Mouse (Mus musculus) hindbrain, embryonic 13.5 days (tissue): ENCODE results near the gene Usb1. TPM values are rescaled to one million over a fixed set of nuclear protein-coding genes. Genes with fewer than 3 reads are reported as not detected.

ENCODE experiments used
- ATAC-seq: fragments of 200-750 bp; cut with Nextera tagmentation; 2 replicates; pipeline ENCODE4 v1.8.0; 2017; ENCODE audit warnings: moderate TSS enrichment; ENCODE audit not compliant: low FRiP score
- H3K27ac ChIP-seq: fragments of 300-500 bp; sonication (generic); 2 replicates; pipeline ENCODE4 v1.5.1; 2015; ENCODE audit warnings: inconsistent platforms, mild to moderate bottlenecking, moderate library complexity
- H3K27me3 ChIP-seq: fragments of 300-500 bp; sonication (generic); 2 replicates; pipeline ENCODE4 v1.6.1; 2015; ENCODE audit warnings: mild to moderate bottlenecking, inconsistent platforms
- H3K36me3 ChIP-seq: fragments of 300-500 bp; sonication (generic); 2 replicates; pipeline ENCODE4 v1.6.1; 2015; ENCODE audit warnings: mild to moderate bottlenecking, inconsistent platforms
- H3K4me1 ChIP-seq: fragments of 300-500 bp; sonication (generic); replicated peaks from 2 replicates; pipeline ENCODE4 v1.6.1; 2015; ENCODE audit warnings: inconsistent platforms
- H3K4me2 ChIP-seq: fragments of 300-500 bp; sonication (generic); 2 replicates; pipeline ENCODE4 v1.6.1; 2015; ENCODE audit warnings: inconsistent platforms, mild to moderate bottlenecking, moderate library complexity
- H3K4me3 ChIP-seq: fragments of 300-500 bp; sonication (generic); 2 replicates; pipeline ENCODE4 v1.5.1; 2015; ENCODE audit warnings: mild to moderate bottlenecking, inconsistent platforms
- H3K9ac ChIP-seq: fragments of 300-500 bp; sonication (generic); 2 replicates; pipeline ENCODE4 v1.6.1; 2015; ENCODE audit warnings: mild to moderate bottlenecking, inconsistent platforms
- H3K9me3 ChIP-seq: fragments of 300-500 bp; sonication (generic); 2 replicates; pipeline ENCODE4 v1.6.1; 2016; ENCODE audit warnings: inconsistent platforms
- WGBS: fragments of 180-500 bp; shearing (Covaris S2); methylation state at CpG from one replicate; pipeline ENCODE4 v1.1.7; 2015; 5-methylcytosine and 5-hydroxymethylcytosine counted together
- polyA plus RNA-seq: library from polyadenylated mRNA; unstranded; fragments of >200 nt; fragmentation: Nextera tagmentation; extraction: Ambion mirVana; gene quantifications from 2 replicates; pipeline ENCODE4 v1.2.1, GENCODE M21; 2015

The Usb1 gene
- polyA plus RNA-seq, 1 experiment from 2014 or later: 35.1 TPM

GRCm38 (mm10) chr8:95344668-95345067 lies 12.6 kb downstream of the Usb1 start:
- Histone ChIP-seq H3K4me1 (peaks cover 24% of the 10 kb centered on the region), H3K9ac (no peak overlapping the region), H3K4me2 (no peak overlapping the region), H3K4me3 (no peak overlapping the region), H3K36me3 (peaks cover 50% of the 10 kb centered on the region), H3K27ac (no peak overlapping the region), H3K27me3 (no peaks in the 10 kb centered on the region), H3K9me3 (no peaks in the 10 kb centered on the region)
- no peak for ATAC-seq
- WGBS: 72% methylated on average over 6 of the region's 6 CpGs

GRCm38 (mm10) chr8:95346643-95347545 lies 14.8 kb downstream of the Usb1 start:
- peaks cover 28% of the 10 kb centered on the region for H3K36me3 ChIP-seq
- no peaks in the 10 kb centered on the region for H3K9me3 ChIP-seq
- WGBS: 27% methylated on average over 8 of the region's 8 CpGs
- no peak overlapping the region for H3K9ac ChIP-seq
- H3K27me3 ChIP-seq: no peaks in the 10 kb centered on the region
- peaks cover 37% of the 10 kb centered on the region for H3K4me1 ChIP-seq
- 0 out of 2 replicates have a peak, but pooled peaks have one; percentile 29 for ATAC-seq
- H3K27ac ChIP-seq: no peak overlapping the region
- H3K4me2 ChIP-seq: no peak overlapping the region
- no peak overlapping the region for H3K4me3 ChIP-seq

GRCm38 (mm10) chr8:95348356-95348755 lies 16.3 kb downstream of the Usb1 start:
- WGBS: 78% methylated on average over 2 of the region's 2 CpGs
- H3K36me3 ChIP-seq: peaks cover 19% of the 10 kb centered on the region
- no peaks in the 10 kb centered on the region for H3K27me3 ChIP-seq
- H3K4me3 ChIP-seq: no peak overlapping the region
- H3K4me1 ChIP-seq: peaks cover 39% of the 10 kb centered on the region
- peak overlapping the region; percentile 67 for H3K27ac ChIP-seq
- no peak overlapping the region for H3K4me2 ChIP-seq
- H3K9ac ChIP-seq: no peak overlapping the region
- H3K9me3 ChIP-seq: no peaks in the 10 kb centered on the region
- ATAC-seq: no peak

- Histone ChIP-seq H3K36me3 (peaks cover 12% of the 10 kb centered on the region), H3K4me1 (peaks cover 46% of the 10 kb centered on the region), H3K4me3 (no peak overlapping the region), H3K27me3 (no peaks in the 10 kb centered on the region), H3K4me2 (no peak overlapping the region), H3K27ac (peak overlapping the region; percentile 67), H3K9me3 (no peaks in the 10 kb centered on the region), H3K9ac (no peak overlapping the region)
- ATAC-seq: 0 out of 2 replicates have a peak, but pooled peaks have one; percentile 9
- 54% methylated on average over 18 of the region's 19 CpGs for WGBS
Measured at GRCm38 (mm10) chr8:95348811-95349630, 16.9 kb downstream of the Usb1 start.

GRCm38 (mm10) chr8:95351461-95351860 lies 19.4 kb downstream of the Usb1 start:
- 3% methylated on average over 15 of the region's 15 CpGs for WGBS
- Histone ChIP-seq H3K27ac (no peak overlapping the region), H3K36me3 (no peaks in the 10 kb centered on the region; the same call in 1 of the 2 replicates), H3K9ac (0 out of 2 replicates have a peak overlapping the region, but pooled peaks have one; percentile 93), H3K27me3 (no peaks in the 10 kb centered on the region), H3K4me2 (peak overlapping the region; percentile 89), H3K4me1 (peaks cover 70% of the 10 kb centered on the region), H3K4me3 (peak overlapping the region; percentile 88), H3K9me3 (no peaks in the 10 kb centered on the region)
- no peak for ATAC-seq

GRCm38 (mm10) chr8:95352151-95352870 lies 20.2 kb downstream of the Usb1 start, which contains the start of gene Mmp15:
TSS of gene Mmp15 (plus strand) at chr8:95352268.
- peak within 1 kb of the TSS; percentile 93 for H3K9ac ChIP-seq
- H3K4me2 ChIP-seq: peak within 1 kb of the TSS; percentile 89
- H3K9me3 ChIP-seq: no peaks in the 10 kb centered on the region
- WGBS: under 1% methylated on average over 72 of the region's 80 CpGs
- peak within 1 kb of the TSS; percentile 93 for H3K27ac ChIP-seq
- no peaks in the 10 kb centered on the region; the same call in 1 of the 2 replicates for H3K36me3 ChIP-seq
- peak within 1 kb of the TSS; percentile 88 for H3K4me3 ChIP-seq
- no peaks in the 10 kb centered on the region for H3K27me3 ChIP-seq
- peaks cover 71% of the 10 kb centered on the region for H3K4me1 ChIP-seq
- ATAC-seq: peak; percentile 71

DNA sequence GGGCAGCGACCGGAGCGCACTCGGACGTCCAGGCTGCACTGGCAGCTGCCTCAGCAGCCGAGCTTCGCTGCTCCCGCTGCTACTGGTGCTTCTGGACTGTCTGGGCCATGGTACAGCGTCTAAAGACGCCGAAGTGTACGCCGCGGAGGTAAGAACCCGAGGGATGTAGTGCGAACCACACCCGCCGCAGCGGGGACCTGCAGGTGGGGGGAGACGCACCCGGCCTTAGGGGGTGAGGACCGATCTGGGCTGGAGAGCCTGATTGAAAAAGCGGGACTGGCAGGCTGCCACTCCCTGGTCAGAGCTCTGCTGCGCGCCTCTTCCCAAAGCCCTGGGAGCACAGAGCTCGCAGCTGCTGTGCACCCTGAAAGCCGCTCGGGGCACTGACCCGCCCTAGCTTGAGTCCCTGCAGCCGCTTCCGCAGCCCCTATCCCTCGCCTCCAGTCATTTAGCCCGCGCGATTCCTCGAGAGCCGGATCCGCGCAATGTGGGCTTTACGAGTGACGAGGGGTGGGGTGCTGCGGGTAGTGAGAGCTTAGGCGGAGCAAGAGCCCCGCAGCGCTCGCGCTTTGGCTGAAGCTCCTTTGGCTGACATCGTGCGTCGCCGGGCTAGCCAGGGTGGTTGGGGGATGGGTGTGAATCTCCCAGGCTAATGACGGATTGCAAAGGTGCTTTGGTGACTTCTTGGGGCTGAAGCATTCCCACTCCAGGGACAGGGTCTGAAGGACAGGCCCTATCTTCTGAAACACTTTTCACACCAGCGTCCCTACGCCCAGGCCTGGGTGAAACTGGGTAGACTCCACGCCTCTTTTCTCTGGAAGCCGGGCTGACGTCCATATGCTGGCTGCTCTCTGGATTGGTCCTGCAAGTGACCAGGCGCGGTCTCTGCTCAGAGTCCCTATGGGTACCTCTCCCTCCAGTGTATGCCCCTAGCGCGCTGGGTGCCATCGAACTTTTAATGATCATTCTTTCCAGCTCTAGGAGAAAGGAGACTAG lies 21.1 kb downstream of the Usb1 start:
- H3K4me1 ChIP-seq: peaks cover 67% of the 10 kb centered on the region
- peak overlapping the region; percentile 93 for H3K27ac ChIP-seq
- no peaks in the 10 kb centered on the region for H3K9me3 ChIP-seq
- peak; percentile 32 for ATAC-seq
- H3K4me2 ChIP-seq: peak overlapping the region; percentile 89
- H3K36me3 ChIP-seq: no peaks in the 10 kb centered on the region
- H3K4me3 ChIP-seq: peak overlapping the region; percentile 88
- peak overlapping the region; percentile 93 for H3K9ac ChIP-seq
- no peaks in the 10 kb centered on the region for H3K27me3 ChIP-seq
- 2% methylated on average over 62 of the region's 62 CpGs for WGBS

GRCm38 (mm10) chr8:95354606-95355005 lies 22.5 kb downstream of the Usb1 start:
- Histone ChIP-seq H3K9ac (peak overlapping the region; percentile 93), H3K4me3 (no peak overlapping the region; the same call in 1 of the 2 replicates), H3K4me2 (peak overlapping the region; percentile 89), H3K4me1 (peaks cover 67% of the 10 kb centered on the region), H3K36me3 (no peaks in the 10 kb centered on the region), H3K27ac (no peak overlapping the region), H3K9me3 (no peaks in the 10 kb centered on the region), H3K27me3 (no peaks in the 10 kb centered on the region)
- 85% methylated on average over 2 of the region's 2 CpGs for WGBS
- ATAC-seq: no peak

DNA sequence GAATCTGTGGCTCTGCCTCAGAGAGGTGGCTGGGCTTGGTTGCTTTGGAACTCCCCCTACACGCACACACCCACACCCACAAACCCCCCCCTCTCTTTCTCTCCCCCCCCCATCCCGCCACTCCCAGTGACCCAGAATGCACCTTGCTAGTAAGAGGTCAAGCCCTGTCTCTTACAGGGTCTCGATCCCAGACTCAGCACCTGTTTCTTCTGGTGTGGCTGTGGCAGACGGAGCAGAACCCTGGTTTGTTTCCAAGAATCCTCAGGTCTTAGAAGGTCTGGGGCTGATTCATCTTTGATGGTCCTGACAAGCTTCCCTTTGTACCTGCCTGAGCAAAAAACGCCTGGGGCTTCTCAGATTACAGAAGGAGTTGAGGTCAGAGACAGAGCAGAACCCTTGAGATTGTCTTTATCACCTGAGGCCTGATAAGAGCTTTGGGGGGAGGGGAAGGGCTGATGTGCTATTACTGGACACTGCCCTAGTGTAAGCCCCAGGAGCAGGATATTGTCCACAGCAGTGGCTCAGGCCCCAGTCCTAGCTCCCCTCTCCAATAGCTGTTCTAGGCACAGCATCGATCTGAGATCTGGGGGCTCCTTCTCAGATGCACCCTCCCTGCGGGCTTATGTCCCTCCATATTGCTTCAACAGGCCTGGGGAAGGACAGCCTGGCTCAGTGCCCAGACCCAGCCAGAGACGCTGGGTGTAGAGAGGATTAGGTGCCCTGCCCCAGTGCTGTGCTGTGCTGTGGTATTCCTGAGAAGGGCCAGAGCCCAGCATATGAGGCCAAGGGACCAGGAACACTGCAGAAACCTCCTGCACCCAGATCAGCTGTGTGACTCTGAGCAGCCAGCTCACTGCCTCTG lies 26.7 kb downstream of the Usb1 start:
- Histone ChIP-seq H3K27ac (peak overlapping the region; percentile 3; the same call in 1 of the 2 replicates), H3K9me3 (no peaks in the 10 kb centered on the region), H3K4me3 (no peak overlapping the region), H3K4me2 (no peak overlapping the region), H3K4me1 (peaks cover 73% of the 10 kb centered on the region), H3K9ac (peak overlapping the region; percentile 36; the same call in 1 of the 2 replicates), H3K36me3 (peaks cover 4% of the 10 kb centered on the region; the same call in 1 of the 2 replicates), H3K27me3 (no peaks in the 10 kb centered on the region)
- ATAC-seq: no peak
- WGBS: 55% methylated on average over 8 of the region's 8 CpGs
